Mouse (Mus musculus) adrenal gland, adult 18-20 months (tissue): ENCODE data around the gene Hspbap1. TPM values are rescaled to one million over a fixed set of nuclear protein-coding genes. Genes with fewer than 3 reads are reported as not detected.

Experiments used
- DNase-seq, 2 experiments: peaks; one replicate each; pipeline ENCODE4 v3.0.0; 2021 to 2022; ENCODE audit warnings: low spot score in 2 of 2
- total RNA-seq, 2 experiments: library from RNA; stranded (reverse); gene quantifications; 1 replicate in 1 of 2; 2 replicates in 1 of 2; pipeline ENCODE4 v1.2.3; 2021

Gene Hspbap1
- total RNA-seq, 2 experiments from 2014 or later = 3.5 to 4.9 TPM

- DNase-seq = no peak
These were observed 10.8 kb upstream of the Hspbap1 start for GRCm38 (mm10) chr16:35759401-35759800.

GRCm38 (mm10) chr16:35763590-35764296 is 6.4 kb upstream of the Hspbap1 start:
- DNase-seq = no peak

- no peak for DNase-seq
These were observed 5.2 kb upstream of the Hspbap1 start for GRCm38 (mm10) chr16:35764941-35765340.

GRCm38 (mm10) chr16:35765449-35765848 is 4.7 kb upstream of the Hspbap1 start:
- no peak for DNase-seq

GRCm38 (mm10) chr16:35766366-35766765 is 3.8 kb upstream of the Hspbap1 start:
- DNase-seq = no peak

DNA sequence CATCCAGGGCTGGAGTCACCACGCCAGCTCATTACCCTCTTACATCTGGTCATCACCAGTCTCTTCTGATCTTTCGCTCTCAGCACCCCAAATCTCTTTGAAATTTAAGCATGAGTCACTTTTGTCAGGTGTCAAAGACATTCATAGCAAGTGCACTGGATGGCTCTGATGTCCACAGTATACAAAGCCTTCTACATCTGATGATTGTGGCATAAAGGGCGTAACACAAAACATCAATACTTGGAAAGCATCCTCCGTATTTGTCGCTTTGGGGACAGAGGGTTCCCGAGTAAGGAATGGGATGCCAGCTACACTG is 1.7 kb upstream of the Hspbap1 start:
- no peak for DNase-seq

GRCm38 (mm10) chr16:35768785-35769642 is 1.2 kb upstream of the Hspbap1 start, which contains the start of gene Dirc2:
Gene Dirc2 (minus strand): TSS chr16:35769356.
- peak; percentile 75 to 81 for DNase-seq

DNA sequence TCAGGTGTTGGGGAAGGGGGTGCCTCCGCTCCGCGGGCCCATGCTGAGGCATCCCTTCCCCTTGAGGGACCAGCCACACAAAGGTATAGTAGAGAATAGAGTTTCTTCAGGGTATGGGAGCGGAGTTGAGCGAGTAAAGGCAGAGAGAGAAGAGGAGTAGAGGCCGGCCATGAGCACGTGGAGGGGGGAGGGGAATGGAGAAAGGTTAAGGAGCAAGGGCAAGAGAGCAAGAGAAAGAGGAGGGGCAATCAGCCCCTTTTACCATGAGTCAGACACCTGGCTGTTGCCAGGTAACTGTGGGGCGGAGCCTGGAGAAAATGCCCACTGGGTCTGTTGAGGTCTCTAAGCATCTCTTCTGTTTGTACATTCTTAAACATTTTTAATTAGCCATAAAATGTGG is 966 bp downstream of the Hspbap1 start:
- no peak for DNase-seq

DNA sequence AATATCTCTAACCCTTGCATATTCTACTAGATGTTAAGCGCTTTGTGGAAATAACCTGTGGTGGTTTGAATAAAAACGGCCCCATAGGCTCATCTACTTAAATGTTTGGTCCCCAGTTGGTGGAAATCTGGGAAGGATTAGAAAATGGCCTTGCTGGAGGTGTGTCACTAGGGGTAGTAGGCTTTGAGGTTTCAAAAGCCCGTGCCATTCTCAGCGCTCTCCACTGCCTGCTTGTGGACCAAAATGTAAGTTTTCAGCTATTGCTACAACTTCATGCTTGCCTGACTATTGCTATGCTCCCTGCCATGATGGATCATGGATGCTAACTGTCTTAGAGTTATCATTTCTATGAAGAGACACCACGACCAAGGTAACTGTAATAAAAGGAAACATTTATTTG is 1.4 kb downstream of the Hspbap1 start:
- no peak for DNase-seq

- DNase-seq = no peak
These were observed 2.4 kb downstream of the Hspbap1 start for GRCm38 (mm10) chr16:35772598-35772997.

- DNase-seq = no peak
These were observed 5.7 kb downstream of the Hspbap1 start for GRCm38 (mm10) chr16:35775835-35776234.

DNA sequence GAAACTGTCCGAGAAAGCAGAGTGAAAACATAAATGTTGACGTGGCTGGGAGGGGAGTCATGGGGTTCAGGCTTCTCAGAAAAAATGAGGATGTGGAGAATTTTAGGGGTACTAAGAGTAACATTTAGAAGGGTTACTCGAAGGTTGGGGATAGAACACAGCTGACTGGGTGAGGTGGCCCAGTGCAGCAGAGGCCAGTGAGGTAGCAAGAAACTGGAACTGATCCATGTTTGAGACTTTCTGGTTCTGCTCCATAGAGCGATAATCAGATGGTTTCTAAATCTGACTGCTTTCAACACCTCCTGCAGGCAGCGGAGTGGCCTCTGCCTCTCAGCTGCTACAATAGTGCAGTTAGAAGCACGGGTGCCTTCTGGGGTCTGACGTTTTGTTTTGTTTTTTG is 6.6 kb downstream of the Hspbap1 start:
- no peak for DNase-seq

GRCm38 (mm10) chr16:35777768-35778167 is 7.6 kb downstream of the Hspbap1 start:
- no peak for DNase-seq

DNA sequence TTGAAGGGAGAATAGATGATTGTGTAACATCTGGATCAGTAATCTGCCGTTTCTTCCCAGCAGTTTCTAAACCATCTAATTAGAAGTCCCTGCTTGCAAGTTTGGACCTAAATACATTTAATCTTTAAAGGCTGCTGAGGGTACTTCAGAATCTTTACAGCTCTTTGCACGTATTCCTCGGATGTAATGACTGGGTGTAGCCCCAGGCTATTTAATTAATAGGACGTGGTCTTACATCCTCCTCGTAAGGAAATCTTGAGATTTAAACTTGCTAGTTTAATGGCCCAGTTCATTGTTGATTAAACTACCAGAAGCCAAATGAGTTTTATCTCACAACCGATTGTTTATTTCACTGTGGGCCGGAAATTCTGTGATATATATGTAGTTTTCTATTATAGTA is 9.5 kb downstream of the Hspbap1 start:
- DNase-seq = no peak

GRCm38 (mm10) chr16:35781096-35781495 is 10.9 kb downstream of the Hspbap1 start:
- no peak for DNase-seq

DNA sequence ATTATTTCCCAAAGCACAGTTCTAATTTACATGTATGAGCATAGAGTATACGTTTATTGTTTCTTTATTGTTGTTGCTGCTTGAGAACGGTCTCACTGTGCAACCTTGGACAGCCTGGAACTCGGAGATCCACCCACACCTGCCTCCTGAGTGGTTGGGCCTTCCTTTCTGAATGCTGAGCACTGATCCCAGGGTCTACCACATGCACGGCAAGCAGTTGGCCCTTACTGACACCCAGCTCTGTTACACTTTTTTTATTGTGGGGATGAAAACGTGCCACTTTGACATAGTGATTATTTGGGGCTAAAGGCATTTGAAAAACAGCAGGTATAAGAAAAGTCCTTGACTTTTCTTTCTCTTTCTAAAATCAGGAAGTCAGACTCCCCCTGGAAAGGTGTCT is 11.5 kb downstream of the Hspbap1 start:
- no peak for DNase-seq

DNA sequence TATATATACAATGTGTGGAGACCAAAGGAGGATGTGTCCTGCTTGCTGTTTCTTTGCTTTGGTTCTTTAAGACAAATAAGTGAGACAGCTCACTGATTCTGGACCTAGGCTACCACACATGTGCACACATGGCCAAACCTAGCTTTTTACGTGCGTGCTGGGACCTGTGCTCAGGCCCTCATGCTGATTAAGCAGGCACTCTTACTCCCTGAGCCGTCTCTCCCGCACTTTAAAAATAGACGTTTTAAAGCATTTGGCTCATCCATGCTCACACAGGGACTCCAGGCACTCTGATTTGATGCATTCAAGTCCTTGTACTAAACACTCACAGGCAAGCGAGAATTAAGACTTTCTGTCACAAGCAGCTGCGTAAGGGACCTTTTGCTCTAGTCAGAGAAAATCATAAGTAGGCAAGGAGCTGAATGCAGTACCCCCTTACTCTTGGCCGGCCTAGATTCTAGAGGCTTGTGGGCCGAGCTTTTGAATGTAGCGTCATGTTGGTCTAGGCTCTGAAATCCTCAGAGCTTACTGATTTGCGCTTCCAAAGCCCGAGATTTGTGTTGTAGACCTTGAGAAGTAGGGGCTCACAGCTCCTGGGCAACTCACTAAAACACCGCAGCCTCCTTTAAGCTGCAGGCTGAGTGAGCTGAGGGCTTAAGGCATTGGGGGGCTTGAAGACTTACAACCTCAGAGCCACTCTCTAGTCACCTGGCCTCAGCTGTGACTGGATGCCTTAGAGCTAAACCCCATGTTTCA is 12.5 kb downstream of the Hspbap1 start:
- no peak for DNase-seq

GRCm38 (mm10) chr16:35783207-35783573 is 13.0 kb downstream of the Hspbap1 start:
- DNase-seq = no peak

- DNase-seq = no peak
These were observed 14.1 kb downstream of the Hspbap1 start for GRCm38 (mm10) chr16:35784134-35784725.

DNA sequence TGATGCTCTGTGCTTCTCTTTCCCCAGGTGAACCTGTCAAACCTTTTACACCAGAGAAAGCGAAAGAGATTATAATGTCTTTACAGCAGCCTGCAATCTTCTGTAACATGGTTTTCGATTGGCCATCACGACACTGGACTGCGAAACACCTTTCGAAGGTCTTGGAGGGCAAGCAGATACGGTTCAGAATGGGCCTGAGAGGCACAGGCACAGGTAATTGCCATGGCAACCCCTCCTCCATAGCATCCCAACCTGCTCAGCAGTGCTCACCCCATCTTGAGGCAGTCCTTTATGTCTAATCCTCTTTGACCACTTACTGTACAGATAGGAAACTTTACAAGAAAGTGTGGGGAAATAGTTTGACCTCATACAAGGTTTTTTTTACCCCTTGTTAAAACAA is 17.0 kb downstream of the Hspbap1 start:
- no peak for DNase-seq

GRCm38 (mm10) chr16:35787568-35788189 is 17.5 kb downstream of the Hspbap1 start:
- no peak for DNase-seq
